Mouse (Mus musculus) heart, embryonic 14.5 days (tissue): ENCODE results near the gene Lrrc37a. TPM values are rescaled to one million over a fixed set of nuclear protein-coding genes. Genes with fewer than 3 reads are reported as not detected.
"Not testable (repeated sequence)": the region's sequence is repeated elsewhere in the genome, so short reads cannot be mapped to it uniquely, and the experiment has no call there.

Experiments used
- ATAC-seq: fragments of 200-750 bp; cut with Nextera tagmentation; 2 replicates; pipeline ENCODE4 v1.8.0; 2017; ENCODE audit warnings: low read depth, moderate TSS enrichment; ENCODE audit not compliant: insufficient number of reproducible peaks, insufficient read depth, low FRiP score
- H3K27ac ChIP-seq, 2 experiments: fragments of 200-500 bp in 1 of 2; fragments of 300-500 bp in 1 of 2; sonication (generic) in 1 of 2; replicated peaks in 1 of 2; 2 replicates each; pipeline ENCODE4 v1.5.1; 2012 to 2014; ENCODE audit warnings: low read depth in 2 of 2, low read length in 2 of 2, control low read depth in 1 of 2, mild to moderate bottlenecking in 1 of 2, mixed read lengths in 1 of 2; ENCODE audit not compliant: control insufficient read depth in 1 of 2, insufficient read depth in 1 of 2
- H3K27me3 ChIP-seq: fragments of 300-500 bp; sonication (generic); 2 replicates; pipeline ENCODE4 v1.6.1; 2014; ENCODE audit warnings: mild to moderate bottlenecking, low read length, control low read depth; ENCODE audit not compliant: control insufficient read depth, insufficient read depth
- H3K36me3 ChIP-seq: fragments of 300-500 bp; sonication (generic); 2 replicates; pipeline ENCODE4 v1.6.1; 2014; ENCODE audit warnings: mild to moderate bottlenecking, control low read depth, low read length, mixed read lengths; ENCODE audit not compliant: control insufficient read depth, insufficient read depth
- H3K4me1 ChIP-seq, 2 experiments: fragments of 200-500 bp in 1 of 2; fragments of 300-500 bp in 1 of 2; sonication (generic) in 1 of 2; 2 replicates each; pipeline ENCODE4 v1.6.1; 2012 to 2014; ENCODE audit warnings: low read length in 2 of 2, control low read depth in 1 of 2, mixed read lengths in 1 of 2; ENCODE audit not compliant: control insufficient read depth in 2 of 2, insufficient read depth in 2 of 2
- H3K4me2 ChIP-seq: fragments of 300-500 bp; sonication (generic); 2 replicates; pipeline ENCODE4 v1.6.1; 2014; ENCODE audit warnings: mild to moderate bottlenecking, low read length
- H3K4me3 ChIP-seq, 2 experiments: fragments of 200-500 bp in 1 of 2; fragments of 300-500 bp in 1 of 2; sonication (generic) in 1 of 2; 2 replicates each; pipeline ENCODE4 v1.5.1; 2012 to 2014; ENCODE audit warnings: low read length in 2 of 2, mild to moderate bottlenecking in 2 of 2, control low read depth in 1 of 2, low read depth in 1 of 2, moderate library complexity in 1 of 2; ENCODE audit not compliant: control insufficient read depth in 1 of 2, insufficient read depth in 1 of 2
- H3K9ac ChIP-seq: fragments of 300-500 bp; sonication (generic); 2 replicates; pipeline ENCODE4 v1.6.1; 2014; ENCODE audit warnings: mild to moderate bottlenecking, low read length
- H3K9me3 ChIP-seq: fragments of 300-500 bp; sonication (generic); 2 replicates; pipeline ENCODE4 v1.6.1; 2016; ENCODE audit warnings: low read length, control low read depth; ENCODE audit not compliant: control insufficient read depth
- WGBS: fragments of 180-500 bp; shearing (Covaris S2); extraction: QIAGEN DNeasy Blood & Tissue Kit; methylation state at CpG from one replicate; pipeline ENCODE4 v1.1.7; 2014; 5-methylcytosine and 5-hydroxymethylcytosine counted together
- polyA plus RNA-seq: library from polyadenylated mRNA; unstranded; fragments of >200 nt; fragmentation: Nextera tagmentation; extraction: Ambion mirVana; gene quantifications from 2 replicates; pipeline ENCODE4 v1.2.1, GENCODE M21; 2014

Lrrc37a gene
- polyA plus RNA-seq, 1 experiment from 2014 or later: not detected

GRCm38 (mm10) chr11:103408880-103409279, 95.5 kb downstream of the Lrrc37a start:
- Histone ChIP-seq H3K4me2 (no peak overlapping the region), H3K4me3 (no peak overlapping the region), H3K4me1 (peaks cover 3 to 12% of the 10 kb centered on the region in 2 experiments; a peak in 2 of 4 replicates), H3K36me3 (peaks cover 20% of the 10 kb centered on the region), H3K9ac (no peak overlapping the region), H3K9me3 (no peaks in the 10 kb centered on the region), H3K27ac (no peak overlapping the region), H3K27me3 (no peaks in the 10 kb centered on the region)
- WGBS: 91% methylated on average over 13 of the region's 13 CpGs
- no peak for ATAC-seq

- WGBS: 67% methylated on average over 5 of the region's 5 CpGs
- not testable (repeated sequence) for H3K27me3 ChIP-seq, H3K27ac ChIP-seq, H3K4me1 ChIP-seq, ATAC-seq, H3K9me3 ChIP-seq, H3K4me2 ChIP-seq, H3K9ac ChIP-seq, H3K4me3 ChIP-seq
- peaks cover 34% of the 10 kb centered on the region for H3K36me3 ChIP-seq
Observed at GRCm38 (mm10) chr11:103407136-103407535, 97.3 kb downstream of the Lrrc37a start.

GRCm38 (mm10) chr11:103406551-103406950, 97.8 kb downstream of the Lrrc37a start:
- 75% methylated on average over 7 of the region's 7 CpGs for WGBS
- H3K36me3 ChIP-seq: peaks cover 34% of the 10 kb centered on the region
- H3K4me1 ChIP-seq: peaks cover 0 to 3% of the 10 kb centered on the region in 2 experiments; a peak in 2 of 4 replicates
- no peaks in the 10 kb centered on the region for H3K27me3 ChIP-seq
- H3K9me3 ChIP-seq: no peaks in the 10 kb centered on the region
- H3K4me2 ChIP-seq: no peak overlapping the region
- no peak overlapping the region for H3K4me3 ChIP-seq
- H3K27ac ChIP-seq: no peak overlapping the region
- ATAC-seq: no peak
- no peak overlapping the region for H3K9ac ChIP-seq

- no peak for ATAC-seq
- whole genome bisulfite sequencing: 75% methylated on average over 1 of the region's 1 CpGs
- Histone ChIP-seq H3K9ac (no peak overlapping the region), H3K27me3 (no peaks in the 10 kb centered on the region), H3K27ac (no peak overlapping the region), H3K4me3 (no peak overlapping the region), H3K9me3 (no peaks in the 10 kb centered on the region), H3K4me2 (no peak overlapping the region), H3K4me1 (no peaks in the 10 kb centered on the region), H3K36me3 (peaks cover 34% of the 10 kb centered on the region)
Observed at GRCm38 (mm10) chr11:103405814-103406213, 98.6 kb downstream of the Lrrc37a start.

GRCm38 (mm10) chr11:103404618-103405017, 99.8 kb downstream of the Lrrc37a start:
- Histone ChIP-seq H3K36me3 (peaks cover 34% of the 10 kb centered on the region), H3K4me1 (no peaks in the 10 kb centered on the region), H3K4me2 (no peak overlapping the region), H3K27ac (no peak overlapping the region), H3K9me3 (no peaks in the 10 kb centered on the region), H3K4me3 (no peak overlapping the region), H3K9ac (no peak overlapping the region), H3K27me3 (no peaks in the 10 kb centered on the region)
- ATAC-seq: no peak

GRCm38 (mm10) chr11:103403776-103404175, 100.6 kb downstream of the Lrrc37a start:
- 67% methylated on average over 4 of the region's 4 CpGs for WGBS
- Histone ChIP-seq H3K9me3 (no peaks in the 10 kb centered on the region), H3K4me3 (no peak overlapping the region), H3K4me1 (no peaks in the 10 kb centered on the region), H3K9ac (no peak overlapping the region), H3K36me3 (peaks cover 34% of the 10 kb centered on the region), H3K4me2 (no peak overlapping the region), H3K27me3 (no peaks in the 10 kb centered on the region), H3K27ac (no peak overlapping the region)
- no peak for ATAC-seq

GRCm38 (mm10) chr11:103402738-103403137, 101.7 kb downstream of the Lrrc37a start:
- no peaks in the 10 kb centered on the region for H3K4me1 ChIP-seq
- no peak for ATAC-seq
- 86% methylated on average over 5 of the region's 5 CpGs for WGBS

GRCm38 (mm10) chr11:103402198-103402597, 102.2 kb downstream of the Lrrc37a start:
- Histone ChIP-seq H3K36me3 (peaks cover 34% of the 10 kb centered on the region), H3K9me3 (no peaks in the 10 kb centered on the region), H3K4me3 (no peak overlapping the region), H3K4me2 (no peak overlapping the region), H3K4me1 (no peaks in the 10 kb centered on the region), H3K27ac (no peak overlapping the region), H3K9ac (no peak overlapping the region), H3K27me3 (no peaks in the 10 kb centered on the region)
- 63% methylated on average over 2 of the region's 2 CpGs for WGBS
- no peak for ATAC-seq

More at GRCm38 (mm10) chr11:103402738-103403137, 101.7 kb downstream of the Lrrc37a start:
- Histone ChIP-seq H3K36me3 (peaks cover 34% of the 10 kb centered on the region), H3K27ac (no peak overlapping the region), H3K4me2 (no peak overlapping the region), H3K4me3 (no peak overlapping the region), H3K9me3 (no peaks in the 10 kb centered on the region), H3K27me3 (no peaks in the 10 kb centered on the region), H3K9ac (no peak overlapping the region)
